Mouse (Mus musculus) left cerebral cortex, adult 2 months (tissue): ENCODE data around the gene Astn2. TPM values are rescaled to one million over a fixed set of nuclear protein-coding genes. Genes with fewer than 3 reads are reported as not detected.

Source experiments
- DNase-seq, 2 experiments: peaks; one replicate each; pipeline ENCODE4 v3.0.0; 2021 to 2022; ENCODE audit warnings: low spot score in 2 of 2, mixed read lengths in 1 of 2; ENCODE audit errors: extremely low spot score in 1 of 2
- H3K27ac ChIP-seq: fragments of 200-600 bp; 2 replicates; pipeline ENCODE4 v1.8.1; 2022
- H3K4me3 ChIP-seq: fragments of 200-600 bp; 2 replicates; pipeline ENCODE4 v1.8.1; 2022
- CTCF ChIP-seq: fragments of 200-600 bp; IDR thresholded peaks from 2 replicates; pipeline ENCODE4 v1.8.1; 2022; ENCODE audit warnings: antibody characterized with exemption, mild to moderate bottlenecking, moderate library complexity
- intact Hi-C: fragments of 180-260 bp; cut with DNase I; formaldehyde crosslinking; loops from one replicate; pipeline ENCODE4 v1.15.1; 2025
- total RNA-seq, 2 experiments: library from RNA; stranded (reverse); gene quantifications; 2 replicates each; pipeline ENCODE4 v1.2.3; 2021

Astn2 gene
- total RNA-seq, 2 experiments from 2014 or later = 38.3 to 40.3 TPM

- no peak for TF ChIP-seq CTCF
- no peak for DNase-seq
- H3K4me3 ChIP-seq = no peak overlapping the region
- intact Hi-C loops = no loop called here
- no peak overlapping the region for H3K27ac ChIP-seq
Measured at GRCm38 (mm10) chr4:65508101-65508500, 896.3 kb downstream of the Astn2 start.

- DNase-seq = no peak
- no peak overlapping the region for H3K27ac ChIP-seq
- no peak overlapping the region for H3K4me3 ChIP-seq
- intact Hi-C loops = no loop called here
- TF ChIP-seq CTCF = no peak
Measured at GRCm38 (mm10) chr4:65506870-65507269, 897.5 kb downstream of the Astn2 start.

GRCm38 (mm10) chr4:65496463-65496834, 908.0 kb downstream of the Astn2 start:
- peak; percentile 81 for TF ChIP-seq CTCF
- H3K27ac ChIP-seq = no peak overlapping the region
- DNase-seq = peak; percentile 68
- H3K4me3 ChIP-seq = no peak overlapping the region
- intact Hi-C loops = loop anchor here (2.0 kb wide), 3 partner anchors 372 to 966 kb away; partner anchors contain the start of gene Pappa

GRCm38 (mm10) chr4:65495705-65496462, 908.5 kb downstream of the Astn2 start:
- intact Hi-C loops = loop anchor here (2.0 kb wide), 3 partner anchors 371 to 965 kb away; partner anchors contain the start of gene Pappa

GRCm38 (mm10) chr4:65491541-65491940, 912.9 kb downstream of the Astn2 start:
- no peak for TF ChIP-seq CTCF
- H3K4me3 ChIP-seq = no peak overlapping the region
- intact Hi-C loops = no loop called here
- H3K27ac ChIP-seq = no peak overlapping the region
- DNase-seq = no peak

More at GRCm38 (mm10) chr4:65495705-65496462, 908.5 kb downstream of the Astn2 start:
- DNase-seq = no peak
- no peak for TF ChIP-seq CTCF
- Histone ChIP-seq H3K4me3 (no peak overlapping the region), H3K27ac (no peak overlapping the region)

- TF ChIP-seq CTCF = no peak
- intact Hi-C loops = no loop called here
- H3K4me3 ChIP-seq = no peak overlapping the region
- DNase-seq = no peak
- no peak overlapping the region for H3K27ac ChIP-seq
Measured at GRCm38 (mm10) chr4:65489711-65490110, 914.7 kb downstream of the Astn2 start.

GRCm38 (mm10) chr4:65481632-65482031, 922.8 kb downstream of the Astn2 start:
- DNase-seq = no peak
- intact Hi-C loops = no loop called here
- no peak overlapping the region for H3K4me3 ChIP-seq
- TF ChIP-seq CTCF = no peak
- H3K27ac ChIP-seq = no peak overlapping the region

- Histone ChIP-seq H3K27ac (peak overlapping the region; percentile 71), H3K4me3 (no peak overlapping the region)
- TF ChIP-seq CTCF = no peak
- DNase-seq = peak; percentile 28 to 58
- intact Hi-C loops = loop anchor here (5.0 to 10.0 kb wide), 2 partner anchors 155 to 232 kb away; no protein-coding TSS in a partner anchor
Measured at GRCm38 (mm10) chr4:65477106-65477505, 927.3 kb downstream of the Astn2 start.

- Histone ChIP-seq H3K4me3 (no peak overlapping the region), H3K27ac (no peak overlapping the region; the same call in 1 of the 2 replicates)
- no peak for TF ChIP-seq CTCF
- DNase-seq = peak in 1 of 2 experiments; percentile 29
- intact Hi-C loops = loop anchor here (5.0 to 10.0 kb wide), 2 partner anchors 154 to 231 kb away; no protein-coding TSS in a partner anchor
Measured at GRCm38 (mm10) chr4:65475925-65476560, 928.4 kb downstream of the Astn2 start.

- no peak for DNase-seq
- no peak for TF ChIP-seq CTCF
- intact Hi-C loops = loop anchor here (10.0 kb wide), 1 partner anchor 228 kb away; no protein-coding TSS in a partner anchor
- H3K4me3 ChIP-seq = no peak overlapping the region
- H3K27ac ChIP-seq = no peak overlapping the region
Measured at GRCm38 (mm10) chr4:65473141-65473540, 931.3 kb downstream of the Astn2 start.

- DNase-seq = peak in 1 of 2 experiments; percentile 28
- no peak for TF ChIP-seq CTCF
Measured at GRCm38 (mm10) chr4:65449171-65449570, 955.2 kb downstream of the Astn2 start.

GRCm38 (mm10) chr4:65441746-65442145, 962.7 kb downstream of the Astn2 start:
- Histone ChIP-seq H3K27ac (no peak overlapping the region), H3K4me3 (no peak overlapping the region)
- intact Hi-C loops = no loop called here
- DNase-seq = no peak
- no peak for TF ChIP-seq CTCF

More at GRCm38 (mm10) chr4:65449171-65449570, 955.2 kb downstream of the Astn2 start:
- intact Hi-C loops = no loop called here
- H3K4me3 ChIP-seq = no peak overlapping the region
- H3K27ac ChIP-seq = no peak overlapping the region
